Mouse (Mus musculus): Measurements from ENCODE around the gene Ndufs8. TPM values are rescaled to one million over a fixed set of nuclear protein-coding genes. Genes with fewer than 3 reads are reported as not detected.

Ndufs8 gene
- polyA plus RNA-seq, 1 experiment from 2014 or later: 507 TPM

- Histone ChIP-seq H3K4me3 (ENCODE audit: control insufficient read depth in 1 of 2, insufficient read depth in 1 of 2, low read depth in 1 of 2, low read length in 2 of 2) (no peak overlapping the region), H3K4me2 (ENCODE audit: low read length) (no peak overlapping the region), H3K4me1 (ENCODE audit: control insufficient read depth in 2 of 2, insufficient read depth in 2 of 2, low read length in 2 of 2) (peaks cover 0 to 8% of the 10 kb centered on the region in 2 experiments; a peak in 2 of 4 replicates), H3K36me3 (ENCODE audit: control insufficient read depth, insufficient read depth, low read length) (0 out of 2 replicates have a peak, but pooled peaks cover 7% of the 10 kb centered on the region), H3K27me3 (ENCODE audit: control insufficient read depth, insufficient read depth, low read length) (no peaks in the 10 kb centered on the region), H3K27ac (replicated peaks in 1 of 2; ENCODE audit: control insufficient read depth in 1 of 2, insufficient read depth in 1 of 2, low read depth in 2 of 2, low read length in 2 of 2) (no peak overlapping the region), H3K9me3 (ENCODE audit: control insufficient read depth, low read length) (no peaks in the 10 kb centered on the region), H3K9ac (ENCODE audit: low read length) (no peak overlapping the region)
- 86% methylated on average over 7 of the region's 7 CpGs for WGBS
- no peak for ATAC-seq (ENCODE audit: insufficient number of reproducible peaks, insufficient read depth, low FRiP score, low read depth)
Observed at GRCm38 (mm10) chr19:3875045-3875444, 37.5 kb downstream of the Ndufs8 start.

- no peaks in the 10 kb centered on the region for H3K27me3 ChIP-seq (ENCODE audit: control insufficient read depth, insufficient read depth, low read length)
- ATAC-seq (ENCODE audit: insufficient number of reproducible peaks, insufficient read depth, low FRiP score, low read depth): no peak
- 35% methylated on average over 4 of the region's 4 CpGs for WGBS
- H3K4me1 ChIP-seq (ENCODE audit: control insufficient read depth in 2 of 2, insufficient read depth in 2 of 2, low read length in 2 of 2): peaks cover 0 to 12% of the 10 kb centered on the region in 2 experiments; a peak in 3 of 4 replicates
- H3K9me3 ChIP-seq (ENCODE audit: control insufficient read depth, low read length): no peaks in the 10 kb centered on the region
- no peak overlapping the region for H3K27ac ChIP-seq (replicated peaks in 1 of 2; ENCODE audit: control insufficient read depth in 1 of 2, insufficient read depth in 1 of 2, low read depth in 2 of 2, low read length in 2 of 2)
- no peak overlapping the region for H3K9ac ChIP-seq (ENCODE audit: low read length)
- H3K36me3 ChIP-seq (ENCODE audit: control insufficient read depth, insufficient read depth, low read length): 0 out of 2 replicates have a peak, but pooled peaks cover 7% of the 10 kb centered on the region
- H3K4me2 ChIP-seq (ENCODE audit: low read length): no peak overlapping the region
- H3K4me3 ChIP-seq (ENCODE audit: control insufficient read depth in 1 of 2, insufficient read depth in 1 of 2, low read depth in 1 of 2, low read length in 2 of 2): no peak overlapping the region
Observed at GRCm38 (mm10) chr19:3872373-3872772, 40.2 kb downstream of the Ndufs8 start.

GRCm38 (mm10) chr19:3871468-3871867, 41.1 kb downstream of the Ndufs8 start:
- no peaks in the 10 kb centered on the region for H3K27me3 ChIP-seq (ENCODE audit: control insufficient read depth, insufficient read depth, low read length)
- H3K9me3 ChIP-seq (ENCODE audit: control insufficient read depth, low read length): no peaks in the 10 kb centered on the region
- H3K9ac ChIP-seq (ENCODE audit: low read length): no peak overlapping the region
- 0 out of 2 replicates have a peak, but pooled peaks cover under 1% of the 10 kb centered on the region for H3K36me3 ChIP-seq (ENCODE audit: control insufficient read depth, insufficient read depth, low read length)
- no peak overlapping the region for H3K27ac ChIP-seq (replicated peaks in 1 of 2; ENCODE audit: control insufficient read depth in 1 of 2, insufficient read depth in 1 of 2, low read depth in 2 of 2, low read length in 2 of 2)
- no peak overlapping the region for H3K4me3 ChIP-seq (ENCODE audit: control insufficient read depth in 1 of 2, insufficient read depth in 1 of 2, low read depth in 1 of 2, low read length in 2 of 2)
- no peak overlapping the region for H3K4me2 ChIP-seq (ENCODE audit: low read length)
- peaks cover 0 to 12% of the 10 kb centered on the region in 2 experiments; a peak in 3 of 4 replicates for H3K4me1 ChIP-seq (ENCODE audit: control insufficient read depth in 2 of 2, insufficient read depth in 2 of 2, low read length in 2 of 2)
- ATAC-seq (ENCODE audit: insufficient number of reproducible peaks, insufficient read depth, low FRiP score, low read depth): no peak

- peaks cover 11% of the 10 kb centered on the region for H3K36me3 ChIP-seq (ENCODE audit: control insufficient read depth, insufficient read depth, low read length)
- no peak overlapping the region for H3K9ac ChIP-seq (ENCODE audit: low read length)
- H3K9me3 ChIP-seq (ENCODE audit: control insufficient read depth, low read length): no peaks in the 10 kb centered on the region
- WGBS: 76% methylated on average over 1 of the region's 1 CpGs
- 0 out of 4 replicates have a peak overlapping the region, but pooled peaks of 1 of the 2 experiments have one; percentile 14 for H3K27ac ChIP-seq (replicated peaks in 1 of 2; ENCODE audit: control insufficient read depth in 1 of 2, insufficient read depth in 1 of 2, low read depth in 2 of 2, low read length in 2 of 2)
- H3K4me1 ChIP-seq (ENCODE audit: control insufficient read depth in 2 of 2, insufficient read depth in 2 of 2, low read length in 2 of 2): peaks cover 0 to 12% of the 10 kb centered on the region in 2 experiments; a peak in 3 of 4 replicates
- H3K4me2 ChIP-seq (ENCODE audit: low read length): no peak overlapping the region
- no peak overlapping the region for H3K4me3 ChIP-seq (ENCODE audit: control insufficient read depth in 1 of 2, insufficient read depth in 1 of 2, low read depth in 1 of 2, low read length in 2 of 2)
- no peaks in the 10 kb centered on the region for H3K27me3 ChIP-seq (ENCODE audit: control insufficient read depth, insufficient read depth, low read length)
- ATAC-seq (ENCODE audit: insufficient number of reproducible peaks, insufficient read depth, low FRiP score, low read depth): no peak
Observed at GRCm38 (mm10) chr19:3868290-3868689, 44.3 kb downstream of the Ndufs8 start.

GRCm38 (mm10) chr19:3864960-3865359, 47.6 kb downstream of the Ndufs8 start:
- Histone ChIP-seq H3K27me3 (ENCODE audit: control insufficient read depth, insufficient read depth, low read length) (no peaks in the 10 kb centered on the region), H3K36me3 (ENCODE audit: control insufficient read depth, insufficient read depth, low read length) (peaks cover 11% of the 10 kb centered on the region), H3K27ac (replicated peaks in 1 of 2; ENCODE audit: control insufficient read depth in 1 of 2, insufficient read depth in 1 of 2, low read depth in 2 of 2, low read length in 2 of 2) (no peak overlapping the region), H3K4me2 (ENCODE audit: low read length) (no peak overlapping the region), H3K4me1 (ENCODE audit: control insufficient read depth in 2 of 2, insufficient read depth in 2 of 2, low read length in 2 of 2) (peaks cover 0 to 4% of the 10 kb centered on the region in 2 experiments; a peak in 3 of 4 replicates), H3K9me3 (ENCODE audit: control insufficient read depth, low read length) (no peaks in the 10 kb centered on the region), H3K9ac (ENCODE audit: low read length) (no peak overlapping the region), H3K4me3 (ENCODE audit: control insufficient read depth in 1 of 2, insufficient read depth in 1 of 2, low read depth in 1 of 2, low read length in 2 of 2) (no peak overlapping the region)
- 83% methylated on average over 2 of the region's 2 CpGs for WGBS
- ATAC-seq (ENCODE audit: insufficient number of reproducible peaks, insufficient read depth, low FRiP score, low read depth): no peak

GRCm38 (mm10) chr19:3862713-3863112, 49.9 kb downstream of the Ndufs8 start:
- Histone ChIP-seq H3K4me1 (ENCODE audit: control insufficient read depth in 2 of 2, insufficient read depth in 2 of 2, low read length in 2 of 2) (no peaks in the 10 kb centered on the region), H3K9ac (ENCODE audit: low read length) (no peak overlapping the region), H3K4me3 (ENCODE audit: control insufficient read depth in 1 of 2, insufficient read depth in 1 of 2, low read depth in 1 of 2, low read length in 2 of 2) (no peak overlapping the region), H3K4me2 (ENCODE audit: low read length) (no peak overlapping the region), H3K27ac (replicated peaks in 1 of 2; ENCODE audit: control insufficient read depth in 1 of 2, insufficient read depth in 1 of 2, low read depth in 2 of 2, low read length in 2 of 2) (no peak overlapping the region), H3K36me3 (ENCODE audit: control insufficient read depth, insufficient read depth, low read length) (peaks cover 11% of the 10 kb centered on the region), H3K27me3 (ENCODE audit: control insufficient read depth, insufficient read depth, low read length) (no peaks in the 10 kb centered on the region), H3K9me3 (ENCODE audit: control insufficient read depth, low read length) (no peaks in the 10 kb centered on the region)
- 52% methylated on average over 2 of the region's 2 CpGs for WGBS
- ATAC-seq (ENCODE audit: insufficient number of reproducible peaks, insufficient read depth, low FRiP score, low read depth): no peak

Other genes starting within 250 kb of the Ndufs8 start
- 4.1 and 5.0 TPM in 2 replicates for gene Lrp5, start 226.2 kb downstream of the Ndufs8 start, polyA plus RNA-seq (2014; fragmentation: Nextera tagmentation; extraction: Ambion mirVana)
- 18.0 and 18.2 TPM in 2 replicates for gene 1810055G02Rik, start 204.5 kb downstream of the Ndufs8 start, polyA plus RNA-seq (2014; fragmentation: Nextera tagmentation; extraction: Ambion mirVana)
- gene Kmt5b, start 145.4 kb downstream of the Ndufs8 start, polyA plus RNA-seq (2014; fragmentation: Nextera tagmentation; extraction: Ambion mirVana): 25.6 and 27.3 TPM in 2 replicates
- 25.5 and 27.2 TPM in 2 replicates for gene Chka, start 61.0 kb downstream of the Ndufs8 start, polyA plus RNA-seq (2014; fragmentation: Nextera tagmentation; extraction: Ambion mirVana)
- gene Tcirg1, start 5.6 kb downstream of the Ndufs8 start, polyA plus RNA-seq (2014; fragmentation: Nextera tagmentation; extraction: Ambion mirVana): 16.1 and 17.1 TPM in 2 replicates
- gene Aldh3b1, start 17.0 kb upstream of the Ndufs8 start, polyA plus RNA-seq (2014; fragmentation: Nextera tagmentation; extraction: Ambion mirVana): 2.3 and 2.9 TPM in 2 replicates
- gene Unc93b1, start 22.4 kb upstream of the Ndufs8 start, polyA plus RNA-seq (2014; fragmentation: Nextera tagmentation; extraction: Ambion mirVana): 11.2 and 14.5 TPM in 2 replicates
- gene Aldh3b3, start 45.9 kb upstream of the Ndufs8 start, polyA plus RNA-seq (2014; fragmentation: Nextera tagmentation; extraction: Ambion mirVana): not detected in 2 replicates
- gene Aldh3b2, start 59.6 kb upstream of the Ndufs8 start, polyA plus RNA-seq (2014; fragmentation: Nextera tagmentation; extraction: Ambion mirVana): 0.09 and 0.18 TPM in 2 replicates
- 13.1 and 14.5 TPM in 2 replicates for gene Acy3, start 73.8 kb upstream of the Ndufs8 start, polyA plus RNA-seq (2014; fragmentation: Nextera tagmentation; extraction: Ambion mirVana)
- not detected in 2 replicates for gene Tbx10, start 80.0 kb upstream of the Ndufs8 start, polyA plus RNA-seq (2014; fragmentation: Nextera tagmentation; extraction: Ambion mirVana)
- 73.2 and 74.1 TPM in 2 replicates for gene Nudt8, start 87.8 kb upstream of the Ndufs8 start, polyA plus RNA-seq (2014; fragmentation: Nextera tagmentation; extraction: Ambion mirVana)
- gene Gm49405, start 87.9 kb upstream of the Ndufs8 start, polyA plus RNA-seq (2014; fragmentation: Nextera tagmentation; extraction: Ambion mirVana): 4.3 and 4.6 TPM in 2 replicates
- gene Doc2g, start 90.5 kb upstream of the Ndufs8 start, polyA plus RNA-seq (2014; fragmentation: Nextera tagmentation; extraction: Ambion mirVana): 85.2 and 90.7 TPM in 2 replicates
- 552 and 561 TPM in 2 replicates for gene Ndufv1, start 100.0 kb upstream of the Ndufs8 start, polyA plus RNA-seq (2014; fragmentation: Nextera tagmentation; extraction: Ambion mirVana)
- gene Gstp1, start 125.2 kb upstream of the Ndufs8 start, polyA plus RNA-seq (2014; fragmentation: Nextera tagmentation; extraction: Ambion mirVana): 399 and 401 TPM in 2 replicates
- 8.0 and 10.3 TPM in 2 replicates for gene Gstp2, start 133.2 kb upstream of the Ndufs8 start, polyA plus RNA-seq (2014; fragmentation: Nextera tagmentation; extraction: Ambion mirVana)
- gene Gstp3, start 146.8 kb upstream of the Ndufs8 start, polyA plus RNA-seq (2014; fragmentation: Nextera tagmentation; extraction: Ambion mirVana): not detected in 2 replicates
- gene Cabp2, start 168.8 kb upstream of the Ndufs8 start, polyA plus RNA-seq (2014; fragmentation: Nextera tagmentation; extraction: Ambion mirVana): not detected in 2 replicates
- gene Cdk2ap2, start 184.4 kb upstream of the Ndufs8 start, polyA plus RNA-seq (2014; fragmentation: Nextera tagmentation; extraction: Ambion mirVana): 62.5 and 63.8 TPM in 2 replicates
- gene Pitpnm1, start 187.2 kb upstream of the Ndufs8 start, polyA plus RNA-seq (2014; fragmentation: Nextera tagmentation; extraction: Ambion mirVana): 17.3 TPM in 2 replicates
- gene Aip, start 213.1 kb upstream of the Ndufs8 start, polyA plus RNA-seq (2014; fragmentation: Nextera tagmentation; extraction: Ambion mirVana): 87.3 and 100 TPM in 2 replicates
- gene Gpr152, start 227.0 kb upstream of the Ndufs8 start, polyA plus RNA-seq (2014; fragmentation: Nextera tagmentation; extraction: Ambion mirVana): not detected in 2 replicates
- gene Cabp4, start 231.3 kb upstream of the Ndufs8 start, polyA plus RNA-seq (2014; fragmentation: Nextera tagmentation; extraction: Ambion mirVana): not detected in 2 replicates
- 117 and 122 TPM in 2 replicates for gene Coro1b, start 235.8 kb upstream of the Ndufs8 start, polyA plus RNA-seq (2014; fragmentation: Nextera tagmentation; extraction: Ambion mirVana)
- 0.54 and 0.82 TPM in 2 replicates for gene Ptprcap, start 240.8 kb upstream of the Ndufs8 start, polyA plus RNA-seq (2014; fragmentation: Nextera tagmentation; extraction: Ambion mirVana)

All from heart, embryonic 14.5 days (tissue).